21 mouse cellular contexts compared by ENCODE assay signal in genomic region chr15:9362801-9363200, GRCm38 (mm10). TPM values are rescaled to one million over a fixed set of nuclear protein-coding genes. Genes with fewer than 3 reads are reported as not detected.
DNase-seq lines count a peak whose midpoint lies in the region; TF ChIP-seq lines count a peak whose summit lies in the region.
"Had no signal": no experiment of that assay in that cellular context is flagged by ENCODE, and none has a peak within 500 bp of the region (broad histone marks: within the 10 kb centered on the region; RNA-seq: fewer than 3 reads in every experiment).

No protein-coding gene starts in this region.

- H3K4me3 ChIP-seq in kidney, adult 2 months (ENCODE audit: insufficient read depth, low read depth, low read length) = no peak overlapping the region
- no peak overlapping the region for H3K4me3 ChIP-seq in ES-Bruce4 (ENCODE audit: low read depth, low read length)
- H3K4me3 ChIP-seq: erythroblast, embryonic 14.5 days; limb, embryonic 13.5 days had no signal

- WGBS in kidney, adult 2 months = 73% methylated on average over 2 of the region's 2 CpGs

- TF ChIP-seq POLR2A in kidney, adult 2 months (IDR thresholded peaks at IDR 0.05; ENCODE audit: low read depth, low read length) = no peak
- no peak for TF ChIP-seq POLR2A in ES-Bruce4 (IDR thresholded peaks at IDR 0.05; ENCODE audit: insufficient read depth, low read length)

- H3K4me1 ChIP-seq in kidney, adult 2 months (ENCODE audit: control insufficient read depth, insufficient read depth, low read length) = no peaks in the 10 kb centered on the region
- no peaks in the 10 kb centered on the region for H3K4me1 ChIP-seq in ES-Bruce4 (ENCODE audit: control insufficient read depth, insufficient read depth, low read length)
- H3K4me1 ChIP-seq: limb, embryonic 13.5 days had no signal

- no peak overlapping the region for H3K9ac ChIP-seq in ES-Bruce4 (ENCODE audit: low read depth, poor library complexity, severe bottlenecking)
- H3K9ac ChIP-seq: hindbrain, embryonic 14.5 days; limb, embryonic 13.5 days had no signal

- no peaks in the 10 kb centered on the region; the same call in 1 of the 2 replicates for H3K27me3 ChIP-seq in kidney, adult 2 months (replicated peaks; ENCODE audit: control insufficient read depth, insufficient read depth, low read length)
- no peaks in the 10 kb centered on the region for H3K27me3 ChIP-seq in ES-Bruce4 (ENCODE audit: control insufficient read depth, insufficient read depth, low read length, poor library complexity, severe bottlenecking)
- H3K27me3 ChIP-seq: limb, embryonic 13.5 days had no signal

- DNase-seq in kidney, adult 2 months = no peak
- no peak for DNase-seq in kidney, adult 11 months
- peak; percentile 46 for DNase-seq in 3T3-L1 (ENCODE audit: low read depth, low spot score)
- DNase-seq in c-Kit-positive CD71-negative TER-119-negative erythroid progenitor cells, embryonic 14.5 days (ENCODE audit: low read depth) = peak; percentile 1
- no peak for DNase-seq in adrenal gland, adult 18-20 months (ENCODE audit: low spot score in 2 of 2)
- no peak for DNase-seq in urinary bladder, adult 2 months (ENCODE audit: low spot score)
- no peak for DNase-seq in kidney, postnatal 4 days
- DNase-seq: adrenal gland, adult 2 months; cerebellum, adult 11 months had no signal

- 0 out of 2 replicates have a peak, but pooled peaks have one; percentile 31 for TF ChIP-seq CTCF in kidney, adult 2 months (conservative IDR thresholded peaks at IDR 0.05; ENCODE audit: insufficient read depth, insufficient read length, low read depth, low read length)
- peak; percentile 59 for TF ChIP-seq CTCF in ES-Bruce4 (IDR thresholded peaks at IDR 0.05; ENCODE audit: low read depth, low read length)

- no peak overlapping the region for H3K27ac ChIP-seq in kidney, adult 2 months (ENCODE audit: insufficient read depth, low read depth, low read length)
- H3K27ac ChIP-seq in ES-Bruce4 (ENCODE audit: insufficient read depth, low read length) = no peak overlapping the region
- H3K27ac ChIP-seq: hindbrain, embryonic 14.5 days; limb, embryonic 13.5 days; macrophage had no signal

- peaks cover 8% of the 10 kb centered on the region; the same call in 1 of the 2 replicates for H3K9me3 ChIP-seq in ES-Bruce4 (replicated peaks; ENCODE audit: control insufficient read depth, insufficient read depth, low read length, poor library complexity, severe bottlenecking)
- H3K9me3 ChIP-seq: G1E; limb, embryonic 13.5 days had no signal

- no peaks in the 10 kb centered on the region for H3K36me3 ChIP-seq in kidney, adult 2 months (ENCODE audit: control insufficient read depth, insufficient read depth, low read length)
- no peaks in the 10 kb centered on the region for H3K36me3 ChIP-seq in ES-Bruce4 (ENCODE audit: control insufficient read depth, insufficient read depth, low read length, poor library complexity, severe bottlenecking)
- H3K36me3 ChIP-seq: G1E; limb, embryonic 13.5 days had no signal

- no peak for TF ChIP-seq EP300 in ES-Bruce4 (IDR thresholded peaks at IDR 0.05; ENCODE audit: insufficient read depth, low read depth, low read length)

RNA-seq across cellular contexts. Expression of gene Ugt3a2, which starts 27.5 kb away (rescaled TPM):
- 486 and 522 TPM in 2 replicates for polyA plus RNA-seq in kidney, adult 2 months (2012; rRNA removed)
- not detected in 2 replicates for polyA plus RNA-seq in ES-Bruce4 (2011; ENCODE audit: insufficient read depth, insufficient read length, low read depth, missing spikeins)
- total RNA-seq in adrenal gland, adult 18-20 months (2021) = under 1 TPM; 0.16 to 0.20 TPM
- 0.03 TPM in 1 of 2 replicates, not detected in the other for polyA plus RNA-seq in urinary bladder, adult 2 months (2012; rRNA removed)
- total RNA-seq: common myeloid progenitor, adult 5-6 weeks; G1E; left cerebral cortex, adult 18-20 months; midbrain, postnatal 0 days had no signal
- polyA plus RNA-seq: erythroblast, embryonic 14.5 days; frontal cortex, adult 2 months; G1E; heart, embryonic 16.5 days; hindbrain, embryonic 14.5 days; limb, embryonic 13.5 days; macrophage; midbrain, postnatal 0 days; neural tube, embryonic 14.5 days had no signal

Comparison
In these comparisons a context has a peak if more than half of its experiments do, and no peak if none do; other contexts are left out.
1. DNase-seq: peak in 3T3-L1 (single experiment) and c-Kit-positive CD71-negative TER-119-negative erythroid progenitor cells, embryonic 14.5 days (single experiment); none in kidney, adult 2 months (single experiment), kidney, adult 11 months (single experiment), adrenal gland, adult 18-20 months (0 of 2), urinary bladder, adult 2 months (single experiment) and kidney, postnatal 4 days (0 of 2).
2. RNA of gene Ugt3a2, which starts 27.5 kb away (polyA plus RNA-seq): 486 to 522 TPM in kidney, adult 2 months; 0.03 TPM in urinary bladder, adult 2 months and not detected in ES-Bruce4; every median in the first group is over 100 times any median in the second.